Comparison of ENCODE assay signal across 13 mouse cellular contexts in genomic region chr2:26168843-26169579, GRCm38 (mm10). TPM values are rescaled to one million over a fixed set of nuclear protein-coding genes. Genes with fewer than 3 reads are reported as not detected.
A peak's percentile ranks its signal among the peaks of the same experiment; 100 is the strongest.
DNase-seq lines count a peak whose midpoint lies in the region; ATAC-seq lines count a peak whose summit lies in the region.
"Had no signal": no experiment of that assay in that cellular context is flagged by ENCODE, and none has a peak within 500 bp of the region (broad histone marks: within the 10 kb centered on the region; RNA-seq: fewer than 3 reads in every experiment).

No protein-coding gene starts in this region.

- H3K9ac ChIP-seq in forebrain, embryonic 12.5 days: no peak overlapping the region
- H3K9ac ChIP-seq in forebrain, embryonic 11.5 days (ENCODE audit: low read length): no peak overlapping the region
- H3K9ac ChIP-seq in limb, embryonic 13.5 days: no peak overlapping the region
- no peak overlapping the region for H3K9ac ChIP-seq in hindbrain, embryonic 12.5 days
- no peak overlapping the region for H3K9ac ChIP-seq in neural tube, embryonic 15.5 days (replicated peaks)

- no peak overlapping the region for H3K27ac ChIP-seq in forebrain, embryonic 12.5 days
- no peak overlapping the region for H3K27ac ChIP-seq in forebrain, embryonic 11.5 days (ENCODE audit: low read depth, low read length)
- no peak overlapping the region for H3K27ac ChIP-seq in limb, embryonic 13.5 days
- no peak overlapping the region for H3K27ac ChIP-seq in limb, embryonic 10.5 days
- H3K27ac ChIP-seq in hindbrain, embryonic 12.5 days: peak overlapping the region; percentile 17; the same call in 1 of the 2 replicates
- H3K27ac ChIP-seq in neural tube, embryonic 15.5 days (replicated peaks): no peak overlapping the region

- WGBS in forebrain, embryonic 12.5 days: 42% methylated on average over 11 of the region's 11 CpGs
- 44% methylated on average over 11 of the region's 11 CpGs for WGBS in forebrain, embryonic 11.5 days
- 23% methylated on average over 11 of the region's 11 CpGs for WGBS in limb, embryonic 13.5 days
- 27% methylated on average over 11 of the region's 11 CpGs for WGBS in limb, embryonic 10.5 days
- 24% methylated on average over 11 of the region's 11 CpGs for WGBS in hindbrain, embryonic 12.5 days
- 27% methylated on average over 11 of the region's 11 CpGs for WGBS in neural tube, embryonic 15.5 days

- no peaks in the 10 kb centered on the region for H3K36me3 ChIP-seq in forebrain, embryonic 12.5 days (replicated peaks)
- no peaks in the 10 kb centered on the region for H3K36me3 ChIP-seq in forebrain, embryonic 11.5 days (ENCODE audit: control insufficient read depth, insufficient read depth, low read length)
- H3K36me3 ChIP-seq in limb, embryonic 13.5 days: no peaks in the 10 kb centered on the region
- H3K36me3 ChIP-seq in limb, embryonic 10.5 days: no peaks in the 10 kb centered on the region
- no peaks in the 10 kb centered on the region for H3K36me3 ChIP-seq in hindbrain, embryonic 12.5 days
- H3K36me3 ChIP-seq in neural tube, embryonic 15.5 days: no peaks in the 10 kb centered on the region

- H3K27me3 ChIP-seq in forebrain, embryonic 12.5 days: no peaks in the 10 kb centered on the region
- no peaks in the 10 kb centered on the region for H3K27me3 ChIP-seq in forebrain, embryonic 11.5 days (ENCODE audit: control insufficient read depth, insufficient read depth, low read length)
- H3K27me3 ChIP-seq in limb, embryonic 13.5 days: peaks cover 12% of the 10 kb centered on the region
- peaks cover 53% of the 10 kb centered on the region for H3K27me3 ChIP-seq in limb, embryonic 10.5 days (ENCODE audit: low read depth, poor library complexity, severe bottlenecking)
- H3K27me3 ChIP-seq in hindbrain, embryonic 12.5 days: peaks cover 23% of the 10 kb centered on the region
- H3K27me3 ChIP-seq in neural tube, embryonic 15.5 days (replicated peaks): peaks cover 7% of the 10 kb centered on the region; the same call in 1 of the 2 replicates

- no peak overlapping the region for H3K4me2 ChIP-seq in forebrain, embryonic 12.5 days
- no peak overlapping the region for H3K4me2 ChIP-seq in forebrain, embryonic 11.5 days (ENCODE audit: low read depth, low read length, severe bottlenecking)
- no peak overlapping the region for H3K4me2 ChIP-seq in limb, embryonic 13.5 days (replicated peaks)
- H3K4me2 ChIP-seq in hindbrain, embryonic 12.5 days (replicated peaks): no peak overlapping the region
- H3K4me2 ChIP-seq in neural tube, embryonic 15.5 days: no peak overlapping the region

- peaks cover 18% of the 10 kb centered on the region for H3K4me1 ChIP-seq in forebrain, embryonic 12.5 days
- peaks cover 4% of the 10 kb centered on the region for H3K4me1 ChIP-seq in forebrain, embryonic 11.5 days (replicated peaks; ENCODE audit: control insufficient read depth, insufficient read depth, low read length)
- peaks cover 3% of the 10 kb centered on the region; the same call in 1 of the 2 replicates for H3K4me1 ChIP-seq in limb, embryonic 13.5 days
- H3K4me1 ChIP-seq in limb, embryonic 10.5 days: peaks cover 37% of the 10 kb centered on the region
- peaks cover 35% of the 10 kb centered on the region for H3K4me1 ChIP-seq in hindbrain, embryonic 12.5 days
- H3K4me1 ChIP-seq in neural tube, embryonic 15.5 days: peaks cover 13% of the 10 kb centered on the region; the same call in 1 of the 2 replicates

- ATAC-seq in forebrain, embryonic 12.5 days (ENCODE audit: low FRiP score): 0 out of 2 replicates have a peak, but pooled peaks have one; percentile 17
- no peak for ATAC-seq in forebrain, embryonic 11.5 days (replicated peaks; ENCODE audit: low FRiP score)
- ATAC-seq in limb, embryonic 13.5 days (ENCODE audit: low FRiP score, low read depth): peak; percentile 66; the same call in 1 of the 2 replicates
- peak; percentile 62 for ATAC-seq in hindbrain, embryonic 12.5 days (ENCODE audit: low FRiP score)
- ATAC-seq in neural tube, embryonic 15.5 days (ENCODE audit: low FRiP score): peak; percentile 13; the same call in 1 of the 2 replicates
- no peak for ATAC-seq in inflammation-experienced regulatory T-cells, adult 6 months

- no peaks in the 10 kb centered on the region for H3K9me3 ChIP-seq in forebrain, embryonic 12.5 days
- no peaks in the 10 kb centered on the region for H3K9me3 ChIP-seq in forebrain, embryonic 11.5 days (ENCODE audit: control insufficient read depth, low read length)
- H3K9me3 ChIP-seq in limb, embryonic 13.5 days: no peaks in the 10 kb centered on the region
- H3K9me3 ChIP-seq in limb, embryonic 10.5 days (replicated peaks): no peaks in the 10 kb centered on the region
- no peaks in the 10 kb centered on the region for H3K9me3 ChIP-seq in hindbrain, embryonic 12.5 days (replicated peaks)
- H3K9me3 ChIP-seq in neural tube, embryonic 15.5 days (replicated peaks): no peaks in the 10 kb centered on the region

- no peak overlapping the region for H3K4me3 ChIP-seq in forebrain, embryonic 12.5 days (replicated peaks)
- no peak overlapping the region for H3K4me3 ChIP-seq in forebrain, embryonic 11.5 days (ENCODE audit: low read depth, low read length)
- no peak overlapping the region for H3K4me3 ChIP-seq in limb, embryonic 13.5 days
- no peak overlapping the region for H3K4me3 ChIP-seq in limb, embryonic 10.5 days
- no peak overlapping the region for H3K4me3 ChIP-seq in hindbrain, embryonic 12.5 days
- H3K4me3 ChIP-seq in neural tube, embryonic 15.5 days (replicated peaks): no peak overlapping the region
- H3K4me3 ChIP-seq: myocyte had no signal

- no peak for DNase-seq in forebrain, embryonic 11.5 days (ENCODE audit: low spot score)
- DNase-seq in limb, embryonic 10.5 days (ENCODE audit: low spot score): no peak
- DNase-seq in gastrocnemius, postnatal 4 days (ENCODE audit: low spot score in 2 of 2): no peak
- DNase-seq: gastrocnemius, postnatal 36 days; left cerebral cortex, postnatal 4 days; right cerebral cortex, postnatal 14 days had no signal

RNA-seq across cellular contexts. Expression of gene Lhx3, which starts 39.1 kb away (rescaled TPM):
- 0.15 TPM in 1 of 2 replicates, not detected in the other for polyA plus RNA-seq in forebrain, embryonic 12.5 days (2016; fragmentation: Nextera tagmentation; extraction: Ambion mirVana)
- 0.16 TPM in 1 of 2 replicates, not detected in the other for polyA plus RNA-seq in forebrain, embryonic 11.5 days (2014; fragmentation: Nextera tagmentation; extraction: Ambion mirVana)
- not detected in 2 replicates for polyA plus RNA-seq in limb, embryonic 13.5 days (2015; fragmentation: Nextera tagmentation; extraction: Ambion mirVana)
- 0.18 TPM in 1 of 2 replicates, not detected in the other for polyA plus RNA-seq in limb, embryonic 10.5 days (2016; fragmentation: Nextera tagmentation; extraction: Ambion mirVana)
- polyA plus RNA-seq in hindbrain, embryonic 12.5 days (2016; fragmentation: Nextera tagmentation; extraction: Ambion mirVana): 8.7 and 12.0 TPM in 2 replicates
- 6.9 and 8.5 TPM in 2 replicates for polyA plus RNA-seq in neural tube, embryonic 15.5 days (2015; fragmentation: Nextera tagmentation; extraction: Ambion mirVana)
- polyA plus RNA-seq in inflammation-experienced regulatory T-cells, adult 6 months (2017; shearing (Covaris generic)): not detected
- not detected for total RNA-seq in gastrocnemius, postnatal 4 days (2021)
- total RNA-seq: gastrocnemius, postnatal 36 days; left cerebral cortex, postnatal 4 days had no signal
- polyA plus RNA-seq: lung, embryonic 16.5 days; myocyte had no signal

RNA-seq across cellular contexts. Expression of gene Nacc2, which starts 46.0 kb away (rescaled TPM):
- polyA plus RNA-seq in forebrain, embryonic 12.5 days (2016; fragmentation: Nextera tagmentation; extraction: Ambion mirVana): 8.4 and 11.0 TPM in 2 replicates
- 6.5 and 8.6 TPM in 2 replicates for polyA plus RNA-seq in forebrain, embryonic 11.5 days (2014; fragmentation: Nextera tagmentation; extraction: Ambion mirVana)
- polyA plus RNA-seq in limb, embryonic 13.5 days (2015; fragmentation: Nextera tagmentation; extraction: Ambion mirVana): 5.2 and 6.0 TPM in 2 replicates
- polyA plus RNA-seq in limb, embryonic 10.5 days (2016; fragmentation: Nextera tagmentation; extraction: Ambion mirVana): 3.2 and 3.6 TPM in 2 replicates
- 12.6 and 15.0 TPM in 2 replicates for polyA plus RNA-seq in hindbrain, embryonic 12.5 days (2016; fragmentation: Nextera tagmentation; extraction: Ambion mirVana)
- polyA plus RNA-seq in neural tube, embryonic 15.5 days (2015; fragmentation: Nextera tagmentation; extraction: Ambion mirVana): 22.9 and 23.6 TPM in 2 replicates
- under 1 TPM; 0.47 to 0.78 (median 0.57) TPM for polyA plus RNA-seq in inflammation-experienced regulatory T-cells, adult 6 months (2017; shearing (Covaris generic))
- total RNA-seq in gastrocnemius, postnatal 4 days (2021): 10 to 100 TPM; 10.8 to 11.2 TPM

Comparison
In these comparisons a context has a peak if more than half of its experiments do, and no peak if none do; other contexts are left out.
1. ATAC-seq: peak in forebrain, embryonic 12.5 days (single experiment), limb, embryonic 13.5 days (single experiment), hindbrain, embryonic 12.5 days (single experiment) and neural tube, embryonic 15.5 days (single experiment); none in forebrain, embryonic 11.5 days (single experiment) and inflammation-experienced regulatory T-cells, adult 6 months (single experiment).